Mouse (Mus musculus) macrophage (primary cell): ENCODE results near the gene Pnlip. TPM values are rescaled to one million over a fixed set of nuclear protein-coding genes. Genes with fewer than 3 reads are reported as not detected.

Experiments
- H3K27ac ChIP-seq: fragments of 350-480 bp; formaldehyde crosslinking; 2 replicates; pipeline ENCODE4 v1.9.0; 2021
- H3K36me3 ChIP-seq: fragments of 350-480 bp; formaldehyde crosslinking; 2 replicates; pipeline ENCODE4 v1.9.0; 2021; ENCODE audit errors: inconsistent target
- H3K4me3 ChIP-seq: fragments of 350-480 bp; formaldehyde crosslinking; 2 replicates; pipeline ENCODE4 v1.9.0; 2021; ENCODE audit errors: inconsistent target
- H3K79me2 ChIP-seq: fragments of 350-480 bp; formaldehyde crosslinking; 2 replicates; pipeline ENCODE4 v1.9.0; 2021; ENCODE audit errors: inconsistent target
- WGBS: methylation state at CpG from one replicate; pipeline ENCODE4 v1.1.7; 2026; ENCODE audit warnings: inconsistent platforms; ENCODE audit not compliant: missing documents; 5-methylcytosine and 5-hydroxymethylcytosine counted together
- polyA plus RNA-seq: library from polyadenylated mRNA; stranded (reverse); fragments of 250-400 nt; gene quantifications from 3 replicates; pipeline ENCODE4 v1.2.4, GENCODE M21; 2018; ENCODE audit warnings: inconsistent platforms
- total RNA-seq, 78 experiments: library from RNA; depleted of rRNA; stranded (reverse); fragments of 250-400 nt; gene quantifications; 1 replicate in 9 of 78; 2 replicates in 24 of 78; 3 replicates in 43 of 78; 4 replicates in 2 of 78; pipeline ENCODE4 v1.2.4; 2018; ENCODE audit warnings: inconsistent platforms in 56 of 78

Gene Pnlip
- not detected for total RNA-seq (2018; cell fraction: chromatin; rRNA removed)
- total RNA-seq (2018; cell fraction: cytosol; rRNA removed) = not detected
- total RNA-seq (2018; cell fraction: nucleus; rRNA removed) = not detected
- not detected in 3 replicates for polyA plus RNA-seq

GRCm38 (mm10) chr19:58652198-58652597 is at the start of gene Pnlip:
Pnlip (plus strand) TSS chr19:58652498.
- Histone ChIP-seq H3K36me3 (no peaks in the 10 kb centered on the region), H3K79me2 (no peaks in the 10 kb centered on the region), H3K27ac (no peak within 1 kb of the TSS), H3K4me3 (no peak within 1 kb of the TSS)
- WGBS = 81% methylated on average over 5 of the region's 5 CpGs

DNA sequence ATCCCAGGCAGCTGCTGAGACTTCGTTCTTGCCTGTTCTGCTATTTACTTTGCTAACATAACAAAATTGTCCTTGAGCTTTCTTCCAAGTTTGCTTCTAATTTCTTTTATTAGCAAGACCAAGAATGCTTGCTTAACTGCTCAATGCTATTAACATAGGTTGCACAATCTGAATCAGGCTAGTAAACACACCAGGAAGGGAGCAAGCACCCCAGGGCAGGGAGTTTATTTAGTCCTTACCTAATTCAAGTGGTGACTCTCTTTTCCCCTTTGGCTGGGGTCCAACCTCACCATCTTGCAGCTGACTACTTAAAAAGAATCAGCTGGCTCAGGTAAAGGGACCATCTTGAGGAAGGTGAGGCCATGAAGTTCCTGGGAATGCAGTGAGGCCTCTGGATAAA is 42.6 kb upstream of the Pnlip start:
- WGBS = 86% methylated on average over 1 of the region's 1 CpGs
- H3K79me2 ChIP-seq = no peaks in the 10 kb centered on the region
- H3K4me3 ChIP-seq = no peak overlapping the region
- no peaks in the 10 kb centered on the region for H3K36me3 ChIP-seq
- H3K27ac ChIP-seq = no peak overlapping the region

GRCm38 (mm10) chr19:58612745-58613144 is 39.6 kb upstream of the Pnlip start:
- Histone ChIP-seq H3K36me3 (no peaks in the 10 kb centered on the region), H3K27ac (no peak overlapping the region), H3K79me2 (no peaks in the 10 kb centered on the region), H3K4me3 (no peak overlapping the region)
- WGBS = 90% methylated on average over 3 of the region's 3 CpGs

- Histone ChIP-seq H3K36me3 (no peaks in the 10 kb centered on the region), H3K4me3 (no peak overlapping the region), H3K79me2 (no peaks in the 10 kb centered on the region), H3K27ac (no peak overlapping the region)
- WGBS = 98% methylated on average over 7 of the region's 7 CpGs
Observed at GRCm38 (mm10) chr19:58616606-58617005, 35.7 kb upstream of the Pnlip start.

DNA sequence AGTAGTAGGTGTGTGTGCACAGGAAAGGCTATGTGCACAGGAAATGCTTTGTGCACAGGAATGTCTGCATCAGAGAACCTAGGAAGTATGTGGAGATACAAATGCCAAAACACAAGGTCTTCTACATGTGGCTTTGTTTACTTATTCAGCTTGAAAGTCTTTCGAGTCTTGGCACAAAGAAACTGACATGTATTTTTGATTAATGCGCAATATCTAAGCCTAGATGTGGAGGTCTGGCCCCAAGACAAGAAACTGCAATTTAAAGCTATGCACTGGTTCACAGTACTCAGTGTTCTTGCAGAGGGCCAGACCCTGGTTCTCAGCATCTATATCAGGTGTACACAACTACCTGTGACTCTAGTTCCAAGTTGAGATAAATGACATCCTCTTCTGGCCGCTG is 31.6 kb upstream of the Pnlip start:
- WGBS = 79% methylated on average over 3 of the region's 3 CpGs
- Histone ChIP-seq H3K79me2 (no peaks in the 10 kb centered on the region), H3K36me3 (no peaks in the 10 kb centered on the region), H3K27ac (no peak overlapping the region), H3K4me3 (no peak overlapping the region)

- 67% methylated on average over 1 of the region's 1 CpGs for WGBS
- no peaks in the 10 kb centered on the region for H3K36me3 ChIP-seq
- H3K4me3 ChIP-seq = no peak overlapping the region
- H3K27ac ChIP-seq = no peak overlapping the region
- no peaks in the 10 kb centered on the region for H3K79me2 ChIP-seq
Observed at GRCm38 (mm10) chr19:58621646-58622045, 30.7 kb upstream of the Pnlip start.

GRCm38 (mm10) chr19:58624799-58625198 is 27.5 kb upstream of the Pnlip start:
- no peaks in the 10 kb centered on the region for H3K79me2 ChIP-seq
- 83% methylated on average over 4 of the region's 4 CpGs for WGBS
- no peak overlapping the region for H3K4me3 ChIP-seq
- H3K27ac ChIP-seq = no peak overlapping the region
- H3K36me3 ChIP-seq = no peaks in the 10 kb centered on the region

DNA sequence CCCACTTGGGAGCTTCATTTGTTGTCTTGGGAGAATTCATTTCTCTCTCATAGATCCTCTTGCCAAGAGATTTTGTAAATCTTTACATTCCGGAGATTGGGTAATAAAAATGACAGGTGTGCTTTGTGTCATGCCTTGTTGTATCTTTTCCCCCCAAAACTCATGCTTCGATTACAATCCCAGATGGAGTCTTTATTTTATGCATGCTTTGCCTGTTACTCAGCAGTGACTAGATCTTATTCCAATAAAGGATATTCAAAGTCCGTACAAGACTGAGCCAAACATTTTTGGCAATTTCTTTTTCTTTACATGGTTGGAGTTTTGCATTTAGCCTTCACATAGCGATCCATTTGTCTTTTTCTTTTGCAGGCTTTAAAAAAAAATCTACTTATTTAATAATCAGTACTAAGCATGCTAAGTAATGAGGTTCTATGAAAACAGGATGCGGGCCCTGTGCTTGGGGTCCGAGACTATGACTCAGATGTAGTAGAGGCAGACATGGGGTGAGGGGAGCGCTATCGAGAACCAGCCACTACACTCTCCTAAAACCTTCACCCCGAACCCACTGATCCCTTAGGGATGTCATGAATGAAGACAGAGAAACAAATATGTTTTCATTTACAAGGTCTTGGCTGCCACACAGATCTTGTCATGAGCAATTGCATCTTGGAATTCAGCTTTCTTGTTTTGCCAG is 26.9 kb upstream of the Pnlip start:
- H3K4me3 ChIP-seq = no peak overlapping the region
- 93% methylated on average over 9 of the region's 9 CpGs for WGBS
- H3K36me3 ChIP-seq = no peaks in the 10 kb centered on the region
- no peak overlapping the region for H3K27ac ChIP-seq
- no peaks in the 10 kb centered on the region for H3K79me2 ChIP-seq

DNA sequence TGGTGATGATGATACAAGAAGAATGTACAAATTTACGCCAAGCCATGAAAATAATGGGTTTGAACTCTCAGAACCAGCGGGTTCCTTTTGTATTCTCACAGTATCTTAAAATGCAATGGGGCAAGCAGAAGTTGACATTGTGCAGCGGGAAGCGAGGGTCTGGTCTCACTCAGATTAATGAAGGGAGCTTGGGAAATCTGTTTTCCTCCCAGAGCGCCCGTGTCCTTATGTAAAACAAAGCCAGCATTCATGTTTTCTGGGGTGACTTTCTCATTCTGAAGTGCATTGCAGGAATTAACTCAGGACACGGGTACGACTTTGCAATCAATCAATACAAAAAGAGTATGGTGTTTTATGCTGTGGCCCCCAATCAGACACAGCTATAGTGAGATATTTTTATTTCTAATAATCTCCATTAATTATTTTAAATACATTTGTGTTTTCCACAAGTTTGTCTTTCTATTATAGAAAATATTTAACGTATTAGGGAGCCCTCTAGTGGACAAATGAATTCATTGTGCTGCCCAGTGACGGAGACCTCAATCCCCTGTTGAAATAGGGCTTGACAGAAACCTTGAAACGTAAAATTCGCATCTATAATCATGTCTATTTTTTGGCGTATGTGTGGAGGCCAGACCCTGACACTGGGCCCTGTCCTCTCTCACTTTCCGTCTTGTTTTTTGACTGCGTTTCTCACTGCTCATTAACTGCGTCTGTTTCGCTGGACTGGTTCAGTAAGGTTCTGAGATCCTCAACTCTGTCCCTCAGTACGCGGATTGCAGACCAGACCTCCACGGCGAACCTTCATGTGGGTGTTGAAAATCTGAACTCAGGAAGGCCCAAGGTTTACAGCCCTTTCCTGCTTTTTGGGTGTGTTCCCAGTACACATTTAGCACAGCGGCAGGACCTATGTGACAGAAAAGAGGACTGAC is 24.6 kb upstream of the Pnlip start:
- H3K27ac ChIP-seq = no peak overlapping the region
- no peaks in the 10 kb centered on the region for H3K36me3 ChIP-seq
- 48% methylated on average over 20 of the region's 22 CpGs for WGBS
- no peaks in the 10 kb centered on the region for H3K79me2 ChIP-seq
- no peak overlapping the region for H3K4me3 ChIP-seq

DNA sequence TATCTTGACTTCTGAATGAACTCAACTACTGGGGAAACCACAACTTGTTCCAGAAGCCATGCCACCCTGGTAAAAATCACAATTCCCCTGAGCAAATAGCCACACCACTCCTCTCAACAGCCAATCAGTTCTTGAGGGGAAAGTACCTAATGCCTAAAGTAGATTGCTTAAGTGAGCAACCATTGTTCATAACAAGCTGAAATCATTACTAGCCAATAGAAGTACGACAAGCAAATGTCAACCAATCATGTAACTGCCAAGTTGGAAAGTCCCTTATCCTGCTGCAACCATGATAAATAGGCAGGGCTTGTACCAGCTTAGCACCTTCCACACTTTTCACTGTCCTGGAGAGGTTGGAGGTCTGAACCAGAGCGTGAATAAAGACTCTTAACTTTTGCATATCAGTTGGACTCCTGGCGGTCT is 22.9 kb upstream of the Pnlip start:
- no peaks in the 10 kb centered on the region for H3K36me3 ChIP-seq
- no peaks in the 10 kb centered on the region for H3K79me2 ChIP-seq
- H3K27ac ChIP-seq = no peak overlapping the region
- WGBS = 94% methylated on average over 3 of the region's 3 CpGs
- no peak overlapping the region for H3K4me3 ChIP-seq

DNA sequence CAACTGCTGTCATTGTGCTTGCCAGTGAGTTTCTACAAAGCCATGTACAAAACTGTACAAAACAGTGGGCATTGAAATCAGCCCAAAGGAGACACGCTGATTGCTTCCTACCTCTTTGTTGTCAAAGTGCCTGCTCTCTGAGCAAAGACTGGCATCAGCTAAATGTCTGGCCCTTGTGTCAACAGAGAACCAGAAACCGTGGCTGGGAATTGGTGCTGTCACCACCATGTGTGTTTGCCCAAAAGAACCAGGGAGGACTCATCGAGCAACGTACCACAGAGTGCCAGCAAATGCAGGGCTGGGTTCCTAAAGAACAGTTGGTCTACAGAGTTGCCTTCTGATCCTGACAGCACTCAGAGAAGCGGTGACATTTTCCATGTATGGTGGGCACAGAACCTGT is 2.3 kb upstream of the Pnlip start:
- no peak overlapping the region for H3K4me3 ChIP-seq
- H3K27ac ChIP-seq = no peak overlapping the region
- H3K36me3 ChIP-seq = no peaks in the 10 kb centered on the region
- H3K79me2 ChIP-seq = no peaks in the 10 kb centered on the region
- WGBS = 87% methylated on average over 5 of the region's 5 CpGs

- no peak overlapping the region for H3K4me3 ChIP-seq
- H3K79me2 ChIP-seq = no peaks in the 10 kb centered on the region
- 68% methylated on average over 4 of the region's 4 CpGs for WGBS
- H3K36me3 ChIP-seq = no peaks in the 10 kb centered on the region
- H3K27ac ChIP-seq = no peak overlapping the region
Observed at GRCm38 (mm10) chr19:58662098-58662497, 9.8 kb downstream of the Pnlip start.

DNA sequence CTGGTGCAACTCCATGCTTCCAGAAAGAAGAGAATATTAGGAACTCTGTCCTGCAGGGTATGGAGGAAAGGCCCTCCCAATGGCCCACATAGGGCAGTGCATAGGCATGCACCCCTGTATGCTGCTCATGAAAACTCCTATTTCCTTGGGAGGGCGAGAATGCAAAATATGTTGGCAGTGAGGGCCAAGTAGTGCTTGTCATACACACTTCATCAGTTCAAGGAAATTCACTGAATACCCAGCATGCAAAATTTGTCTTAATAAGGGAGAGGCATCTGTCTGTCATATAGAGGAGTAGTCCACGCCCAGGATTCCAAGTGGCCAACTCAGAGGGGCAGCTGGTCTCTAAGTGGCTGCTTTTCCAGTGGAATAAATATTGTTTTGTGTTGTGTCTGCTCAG is 11.0 kb downstream of the Pnlip start:
- 70% methylated on average over 2 of the region's 2 CpGs for WGBS
- Histone ChIP-seq H3K36me3 (no peaks in the 10 kb centered on the region), H3K79me2 (no peaks in the 10 kb centered on the region), H3K4me3 (no peak overlapping the region), H3K27ac (no peak overlapping the region)

- Histone ChIP-seq H3K79me2 (no peaks in the 10 kb centered on the region), H3K36me3 (no peaks in the 10 kb centered on the region), H3K27ac (no peak overlapping the region), H3K4me3 (no peak overlapping the region)
- 81% methylated on average over 5 of the region's 5 CpGs for WGBS
Observed at GRCm38 (mm10) chr19:58664901-58665300, 12.6 kb downstream of the Pnlip start.

GRCm38 (mm10) chr19:58674644-58675043 is 22.3 kb downstream of the Pnlip start:
- 79% methylated on average over 2 of the region's 2 CpGs for WGBS
- Histone ChIP-seq H3K79me2 (no peaks in the 10 kb centered on the region), H3K4me3 (no peak overlapping the region), H3K27ac (no peak overlapping the region), H3K36me3 (no peaks in the 10 kb centered on the region)
